Mouse (Mus musculus): ENCODE data around the gene Eif1. TPM values are rescaled to one million over a fixed set of nuclear protein-coding genes. Genes with fewer than 3 reads are reported as not detected.

The Eif1 gene
- 1,895 TPM for polyA plus RNA-seq (2014; fragmentation: Illumina TruSeq; extraction: RNeasy Lipid Tissue Mini Kit (QIAGEN cat#74804); ENCODE audit: low read depth, low replicate concordance)

GRCm38 (mm10) chr11:100319492-100320171 is at the start of gene Eif1:
Gene Eif1, plus strand, starts transcription at chr11:100319885.

GRCm38 (mm10) chr11:100333944-100334457 is 14.3 kb downstream of the Eif1 start, which contains the start of gene Gast:
Gene Gast, plus strand, starts transcription at chr11:100334407.

GRCm38 (mm10) chr11:100355972-100356818 is 36.5 kb downstream of the Eif1 start, which contains the start of gene Hap1:
Gene Hap1, minus strand, starts transcription at chr11:100356128.

Other genes with a start within 250 kb of the Eif1 start
- gene Krt32, start 231.7 kb upstream of the Eif1 start, polyA plus RNA-seq (2014; fragmentation: Illumina TruSeq; extraction: RNeasy Lipid Tissue Mini Kit (QIAGEN cat#74804); ENCODE audit: low read depth, low replicate concordance), result not detected
- not detected for gene Krt35, start 223.6 kb upstream of the Eif1 start, polyA plus RNA-seq (2014; fragmentation: Illumina TruSeq; extraction: RNeasy Lipid Tissue Mini Kit (QIAGEN cat#74804); ENCODE audit: low read depth, low replicate concordance)
- not detected for gene Krt36, start 214.3 kb upstream of the Eif1 start, polyA plus RNA-seq (2014; fragmentation: Illumina TruSeq; extraction: RNeasy Lipid Tissue Mini Kit (QIAGEN cat#74804); ENCODE audit: low read depth, low replicate concordance)
- gene Krt13, start 198.3 kb upstream of the Eif1 start, polyA plus RNA-seq (2014; fragmentation: Illumina TruSeq; extraction: RNeasy Lipid Tissue Mini Kit (QIAGEN cat#74804); ENCODE audit: low read depth, low replicate concordance), result not detected
- not detected for gene Krt15, start 184.0 kb upstream of the Eif1 start, polyA plus RNA-seq (2014; fragmentation: Illumina TruSeq; extraction: RNeasy Lipid Tissue Mini Kit (QIAGEN cat#74804); ENCODE audit: low read depth, low replicate concordance)
- gene Krt19, start 171.2 kb upstream of the Eif1 start, polyA plus RNA-seq (2014; fragmentation: Illumina TruSeq; extraction: RNeasy Lipid Tissue Mini Kit (QIAGEN cat#74804); ENCODE audit: low read depth, low replicate concordance), result 104 TPM
- not detected for gene Krt9, start 126.6 kb upstream of the Eif1 start, polyA plus RNA-seq (2014; fragmentation: Illumina TruSeq; extraction: RNeasy Lipid Tissue Mini Kit (QIAGEN cat#74804); ENCODE audit: low read depth, low replicate concordance)
- gene Krt14, start 112.3 kb upstream of the Eif1 start, polyA plus RNA-seq (2014; fragmentation: Illumina TruSeq; extraction: RNeasy Lipid Tissue Mini Kit (QIAGEN cat#74804); ENCODE audit: low read depth, low replicate concordance), result not detected
- not detected for gene Krt16, start 71.0 kb upstream of the Eif1 start, polyA plus RNA-seq (2014; fragmentation: Illumina TruSeq; extraction: RNeasy Lipid Tissue Mini Kit (QIAGEN cat#74804); ENCODE audit: low read depth, low replicate concordance)
- not detected for gene Krt17, start 58.9 kb upstream of the Eif1 start, polyA plus RNA-seq (2014; fragmentation: Illumina TruSeq; extraction: RNeasy Lipid Tissue Mini Kit (QIAGEN cat#74804); ENCODE audit: low read depth, low replicate concordance)
- not detected for gene Krt42, start 50.0 kb upstream of the Eif1 start, polyA plus RNA-seq (2014; fragmentation: Illumina TruSeq; extraction: RNeasy Lipid Tissue Mini Kit (QIAGEN cat#74804); ENCODE audit: low read depth, low replicate concordance)
- gene Gast, start 14.5 kb downstream of the Eif1 start, polyA plus RNA-seq (2014; fragmentation: Illumina TruSeq; extraction: RNeasy Lipid Tissue Mini Kit (QIAGEN cat#74804); ENCODE audit: low read depth, low replicate concordance), result not detected
- 0.54 TPM for gene Hap1, start 36.2 kb downstream of the Eif1 start, polyA plus RNA-seq (2014; fragmentation: Illumina TruSeq; extraction: RNeasy Lipid Tissue Mini Kit (QIAGEN cat#74804); ENCODE audit: low read depth, low replicate concordance)
- gene Jup, start 77.9 kb downstream of the Eif1 start, polyA plus RNA-seq (2014; fragmentation: Illumina TruSeq; extraction: RNeasy Lipid Tissue Mini Kit (QIAGEN cat#74804); ENCODE audit: low read depth, low replicate concordance), result 5.2 TPM
- gene P3h4, start 95.0 kb downstream of the Eif1 start, polyA plus RNA-seq (2014; fragmentation: Illumina TruSeq; extraction: RNeasy Lipid Tissue Mini Kit (QIAGEN cat#74804); ENCODE audit: low read depth, low replicate concordance), result 0.88 TPM
- 0.66 TPM for gene Fkbp10, start 95.8 kb downstream of the Eif1 start, polyA plus RNA-seq (2014; fragmentation: Illumina TruSeq; extraction: RNeasy Lipid Tissue Mini Kit (QIAGEN cat#74804); ENCODE audit: low read depth, low replicate concordance)
- gene Nt5c3b, start 121.9 kb downstream of the Eif1 start, polyA plus RNA-seq (2014; fragmentation: Illumina TruSeq; extraction: RNeasy Lipid Tissue Mini Kit (QIAGEN cat#74804); ENCODE audit: low read depth, low replicate concordance), result 7.8 TPM
- gene Klhl10, start 122.0 kb downstream of the Eif1 start, polyA plus RNA-seq (2014; fragmentation: Illumina TruSeq; extraction: RNeasy Lipid Tissue Mini Kit (QIAGEN cat#74804); ENCODE audit: low read depth, low replicate concordance), result 0.69 TPM
- 5.7 TPM for gene Klhl11, start 152.9 kb downstream of the Eif1 start, polyA plus RNA-seq (2014; fragmentation: Illumina TruSeq; extraction: RNeasy Lipid Tissue Mini Kit (QIAGEN cat#74804); ENCODE audit: low read depth, low replicate concordance)
- gene Acly, start 208.1 kb downstream of the Eif1 start, polyA plus RNA-seq (2014; fragmentation: Illumina TruSeq; extraction: RNeasy Lipid Tissue Mini Kit (QIAGEN cat#74804); ENCODE audit: low read depth, low replicate concordance), result 137 TPM
- 0.41 TPM for gene Ttc25, start 225.7 kb downstream of the Eif1 start, polyA plus RNA-seq (2014; fragmentation: Illumina TruSeq; extraction: RNeasy Lipid Tissue Mini Kit (QIAGEN cat#74804); ENCODE audit: low read depth, low replicate concordance)